In the genomic region with DNA sequence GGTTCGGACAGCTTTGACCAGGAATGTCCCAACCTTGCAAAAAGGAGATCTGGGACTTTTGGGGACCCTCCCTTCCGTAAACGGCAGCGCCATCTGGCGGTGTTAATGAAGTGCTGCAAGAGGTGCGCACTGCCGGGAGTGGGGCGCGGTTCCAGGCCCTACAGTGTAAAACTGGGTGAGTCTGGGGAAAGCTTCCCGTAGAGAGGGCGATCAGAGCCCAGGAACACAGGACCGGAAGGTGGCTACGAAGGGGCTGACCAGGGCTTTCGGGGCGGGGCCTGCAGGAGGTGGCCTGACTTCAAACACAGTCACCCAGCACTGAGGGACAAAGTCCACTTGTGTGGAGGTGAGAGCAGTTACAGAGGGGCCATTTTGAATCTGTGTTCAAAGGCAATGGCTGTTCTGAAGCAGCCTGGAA, we compare ENCODE assay signal across 8 mouse cellular contexts. TPM values are rescaled to one million over a fixed set of nuclear protein-coding genes. Genes with fewer than 3 reads are reported as not detected.
A peak's percentile ranks its signal among the peaks of the same experiment; 100 is the strongest.
DNase-seq lines count a peak whose midpoint lies in the region; ATAC-seq and TF ChIP-seq lines count a peak whose summit lies in the region.

No protein-coding gene starts in this region.

- WGBS in hindbrain, embryonic 11.5 days, result 3% methylated on average over 15 of the region's 15 CpGs
- under 1% methylated on average over 15 of the region's 15 CpGs for WGBS in limb, embryonic 12.5 days
- under 1% methylated on average over 15 of the region's 15 CpGs for WGBS in midbrain, embryonic 12.5 days

- DNase-seq in embryo, embryonic 10 days (ENCODE audit: low spot score), result peak; percentile 81
- DNase-seq in embryo, embryonic 9.5 days (ENCODE audit: extremely low spot score), result no peak
- peak; percentile 67 for DNase-seq in MEL-GATA-1-ER (ENCODE audit: extremely low read depth, low read depth)
- peak; percentile 83 for DNase-seq in hindbrain, embryonic 11.5 days (ENCODE audit: low spot score)
- peak; percentile 39 for DNase-seq in thymus, postnatal 25 days

- peak; percentile 85 for TF ChIP-seq CTCF in embryonic fibroblast, embryonic 13.5 days (IDR thresholded peaks at IDR 0.05; ENCODE audit: borderline replicate concordance, insufficient read depth, low read length)

- no peaks in the 10 kb centered on the region for H3K9me3 ChIP-seq in hindbrain, embryonic 11.5 days (ENCODE audit: control insufficient read depth, low read length)
- H3K9me3 ChIP-seq in limb, embryonic 12.5 days, result no peaks in the 10 kb centered on the region
- H3K9me3 ChIP-seq in midbrain, embryonic 12.5 days, result no peaks in the 10 kb centered on the region

- no peaks in the 10 kb centered on the region for H3K36me3 ChIP-seq in hindbrain, embryonic 11.5 days (ENCODE audit: control insufficient read depth, insufficient read depth, low read length)
- no peaks in the 10 kb centered on the region for H3K36me3 ChIP-seq in limb, embryonic 12.5 days
- H3K36me3 ChIP-seq in midbrain, embryonic 12.5 days, result no peaks in the 10 kb centered on the region

- H3K4me2 ChIP-seq in hindbrain, embryonic 11.5 days (replicated peaks; ENCODE audit: low read depth, low read length), result peak overlapping the region; percentile 14; the same call in 1 of the 2 replicates
- peak overlapping the region; percentile 74 for H3K4me2 ChIP-seq in limb, embryonic 12.5 days
- peak overlapping the region; percentile 66 for H3K4me2 ChIP-seq in midbrain, embryonic 12.5 days (replicated peaks)

- H3K9ac ChIP-seq in hindbrain, embryonic 11.5 days (ENCODE audit: low read depth, low read length), result 0 out of 2 replicates have a peak overlapping the region, but pooled peaks have one; percentile 11
- peak overlapping the region; percentile 38; the same call in 1 of the 2 replicates for H3K9ac ChIP-seq in limb, embryonic 12.5 days (replicated peaks)
- H3K9ac ChIP-seq in midbrain, embryonic 12.5 days (replicated peaks), result no peak overlapping the region

- peak; percentile 7; the same call in 1 of the 2 replicates for ATAC-seq in hindbrain, embryonic 11.5 days (ENCODE audit: low FRiP score)
- peak; percentile 57 for ATAC-seq in limb, embryonic 12.5 days (ENCODE audit: insufficient number of reproducible peaks, insufficient read depth, low FRiP score, low TSS enrichment, low read depth)
- ATAC-seq in midbrain, embryonic 12.5 days (ENCODE audit: low FRiP score, low read depth), result peak; percentile 38

- no peaks in the 10 kb centered on the region for H3K4me1 ChIP-seq in embryonic fibroblast, embryonic 13.5 days (ENCODE audit: control insufficient read depth, insufficient read depth, low read length)
- peaks cover 25% of the 10 kb centered on the region for H3K4me1 ChIP-seq in hindbrain, embryonic 11.5 days (replicated peaks; ENCODE audit: control insufficient read depth, insufficient read depth, low read length)
- H3K4me1 ChIP-seq in limb, embryonic 12.5 days (replicated peaks), result peaks cover 43% of the 10 kb centered on the region
- peaks cover 46% of the 10 kb centered on the region for H3K4me1 ChIP-seq in midbrain, embryonic 12.5 days

- no peak overlapping the region for H3K27ac ChIP-seq in embryonic fibroblast, embryonic 13.5 days (ENCODE audit: insufficient read depth, low read length)
- H3K27ac ChIP-seq in hindbrain, embryonic 11.5 days (ENCODE audit: low read depth, low read length), result no peak overlapping the region
- no peak overlapping the region for H3K27ac ChIP-seq in limb, embryonic 12.5 days
- H3K27ac ChIP-seq in midbrain, embryonic 12.5 days (replicated peaks), result no peak overlapping the region

- peaks cover 36% of the 10 kb centered on the region for H3K27me3 ChIP-seq in hindbrain, embryonic 11.5 days (ENCODE audit: control insufficient read depth, insufficient read depth, low read length)
- H3K27me3 ChIP-seq in limb, embryonic 12.5 days, result peaks cover 62% of the 10 kb centered on the region
- H3K27me3 ChIP-seq in midbrain, embryonic 12.5 days, result peaks cover 71% of the 10 kb centered on the region

- no peak for TF ChIP-seq POLR2A in embryonic fibroblast, embryonic 13.5 days (IDR thresholded peaks at IDR 0.05; ENCODE audit: low read depth, low read length)

- H3K4me3 ChIP-seq in embryonic fibroblast, embryonic 13.5 days (ENCODE audit: insufficient read depth, low read length), result no peak overlapping the region
- peak overlapping the region; percentile 4; the same call in 1 of the 2 replicates for H3K4me3 ChIP-seq in hindbrain, embryonic 11.5 days (ENCODE audit: low read depth, low read length)
- peak overlapping the region; percentile 42 for H3K4me3 ChIP-seq in limb, embryonic 12.5 days (replicated peaks)
- no peak overlapping the region for H3K4me3 ChIP-seq in midbrain, embryonic 12.5 days

RNA-seq across cellular contexts. Expression of a gene that starts 6.2 kb away (rescaled TPM):
- not detected in 2 replicates for polyA plus RNA-seq in embryonic fibroblast, embryonic 13.5 days (2011; ENCODE audit: insufficient read length, low read depth, missing spikeins)
- polyA plus RNA-seq in hindbrain, embryonic 11.5 days (2014; fragmentation: Nextera tagmentation; extraction: Ambion mirVana), result 1.2 and 3.3 TPM in 2 replicates
- 1.2 and 1.7 TPM in 2 replicates for polyA plus RNA-seq in limb, embryonic 12.5 days (2016; fragmentation: Nextera tagmentation; extraction: Ambion mirVana)
- polyA plus RNA-seq in midbrain, embryonic 12.5 days (2016; fragmentation: Nextera tagmentation; extraction: Ambion mirVana), result 1.9 and 2.2 TPM in 2 replicates

RNA-seq across cellular contexts. Expression of a gene that starts 11.5 kb away (rescaled TPM):
- polyA plus RNA-seq in embryonic fibroblast, embryonic 13.5 days (2011; ENCODE audit: insufficient read length, low read depth, missing spikeins), result not detected in 2 replicates
- polyA plus RNA-seq in hindbrain, embryonic 11.5 days (2014; fragmentation: Nextera tagmentation; extraction: Ambion mirVana), result 10.2 and 12.4 TPM in 2 replicates
- polyA plus RNA-seq in limb, embryonic 12.5 days (2016; fragmentation: Nextera tagmentation; extraction: Ambion mirVana), result 0.19 TPM in 1 of 2 replicates, not detected in the other
- polyA plus RNA-seq in midbrain, embryonic 12.5 days (2016; fragmentation: Nextera tagmentation; extraction: Ambion mirVana), result 18.2 and 19.9 TPM in 2 replicates

RNA-seq across cellular contexts. Expression of a gene that starts 24.8 kb away (rescaled TPM):
- 12.2 and 19.9 TPM in 2 replicates for polyA plus RNA-seq in embryonic fibroblast, embryonic 13.5 days (2011; ENCODE audit: insufficient read length, low read depth, missing spikeins)
- 19.1 and 22.9 TPM in 2 replicates for polyA plus RNA-seq in hindbrain, embryonic 11.5 days (2014; fragmentation: Nextera tagmentation; extraction: Ambion mirVana)
- polyA plus RNA-seq in limb, embryonic 12.5 days (2016; fragmentation: Nextera tagmentation; extraction: Ambion mirVana), result 39.5 and 47.1 TPM in 2 replicates
- 33.2 and 38.3 TPM in 2 replicates for polyA plus RNA-seq in midbrain, embryonic 12.5 days (2016; fragmentation: Nextera tagmentation; extraction: Ambion mirVana)

RNA-seq across cellular contexts. Expression of a gene that starts 26.6 kb away (rescaled TPM):
- polyA plus RNA-seq in embryonic fibroblast, embryonic 13.5 days (2011; ENCODE audit: insufficient read length, low read depth, missing spikeins), result 37.7 and 41.7 TPM in 2 replicates
- 59.5 and 64.9 TPM in 2 replicates for polyA plus RNA-seq in hindbrain, embryonic 11.5 days (2014; fragmentation: Nextera tagmentation; extraction: Ambion mirVana)
- polyA plus RNA-seq in limb, embryonic 12.5 days (2016; fragmentation: Nextera tagmentation; extraction: Ambion mirVana), result 78.7 and 79.2 TPM in 2 replicates
- polyA plus RNA-seq in midbrain, embryonic 12.5 days (2016; fragmentation: Nextera tagmentation; extraction: Ambion mirVana), result 65.3 and 73.7 TPM in 2 replicates

RNA-seq across cellular contexts. Expression of a gene that starts 44.2 kb away (rescaled TPM):
- 0.60 TPM in 1 of 2 replicates, not detected in the other for polyA plus RNA-seq in embryonic fibroblast, embryonic 13.5 days (2011; ENCODE audit: insufficient read length, low read depth, missing spikeins)
- polyA plus RNA-seq in hindbrain, embryonic 11.5 days (2014; fragmentation: Nextera tagmentation; extraction: Ambion mirVana), result 17.2 and 20.9 TPM in 2 replicates
- polyA plus RNA-seq in limb, embryonic 12.5 days (2016; fragmentation: Nextera tagmentation; extraction: Ambion mirVana), result 0.19 and 5.1 TPM in 2 replicates
- polyA plus RNA-seq in midbrain, embryonic 12.5 days (2016; fragmentation: Nextera tagmentation; extraction: Ambion mirVana), result 5.4 and 8.1 TPM in 2 replicates

Comparison
In these comparisons a context has a peak if more than half of its experiments do, and no peak if none do; other contexts are left out.
1. H3K4me3 ChIP-seq: peak in hindbrain, embryonic 11.5 days (single experiment) and limb, embryonic 12.5 days (single experiment); none in embryonic fibroblast, embryonic 13.5 days (single experiment) and midbrain, embryonic 12.5 days (single experiment).
2. ATAC-seq: peak in every context shown above with its lines; median percentile 57 in limb, embryonic 12.5 days; 38 in midbrain, embryonic 12.5 days; 7 in hindbrain, embryonic 11.5 days.
3. H3K4me2 ChIP-seq: peak in every context shown above with its lines; median percentile 74 in limb, embryonic 12.5 days; 66 in midbrain, embryonic 12.5 days; 14 in hindbrain, embryonic 11.5 days.